In the genomic region with DNA sequence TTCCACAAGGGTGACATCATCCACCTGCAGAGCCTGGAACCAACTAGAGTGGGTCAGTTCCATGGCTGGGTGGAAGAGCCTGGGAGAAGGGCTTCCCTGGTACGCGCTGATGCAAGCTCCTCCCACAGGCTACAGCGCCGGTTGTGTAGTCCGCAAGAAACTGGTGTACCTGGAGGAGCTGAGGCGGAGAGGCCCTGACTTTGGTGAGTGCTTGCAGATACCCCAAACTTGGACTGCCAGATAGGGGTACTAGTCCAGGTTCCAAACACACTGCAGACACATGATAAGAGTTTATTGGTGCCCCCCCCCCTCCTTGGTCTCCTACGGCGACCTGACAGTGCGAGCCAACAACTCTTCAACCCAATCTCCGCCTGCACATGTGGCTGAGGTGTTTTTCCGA, we compare ENCODE assay signal across 8 mouse cellular contexts. TPM values are rescaled to one million over a fixed set of nuclear protein-coding genes. Genes with fewer than 3 reads are reported as not detected.
DNase-seq lines count a peak whose midpoint lies in the region; ATAC-seq and TF ChIP-seq lines count a peak whose summit lies in the region.

No protein-coding gene starts in this region.

- H3K9me3 ChIP-seq in MEL (replicated peaks; ENCODE audit: insufficient read depth, low read length), result no peaks in the 10 kb centered on the region
- no peaks in the 10 kb centered on the region for H3K9me3 ChIP-seq in hindbrain, embryonic 11.5 days (ENCODE audit: control insufficient read depth, low read length)
- H3K9me3 ChIP-seq in lung, postnatal 0 days (ENCODE audit: low read length), result no peaks in the 10 kb centered on the region
- no peaks in the 10 kb centered on the region for H3K9me3 ChIP-seq in stomach, embryonic 15.5 days

- H3K4me1 ChIP-seq in MEL (ENCODE audit: control insufficient read depth in 1 of 2, insufficient read depth in 2 of 2, low read length in 2 of 2), result peaks cover 0 to 14% of the 10 kb centered on the region in 2 experiments; a peak in 2 of 4 replicates
- H3K4me1 ChIP-seq in hindbrain, embryonic 11.5 days (replicated peaks; ENCODE audit: control insufficient read depth, insufficient read depth, low read length), result 0 out of 2 replicates have a peak, but pooled peaks cover 3% of the 10 kb centered on the region
- no peaks in the 10 kb centered on the region for H3K4me1 ChIP-seq in lung, postnatal 0 days (ENCODE audit: insufficient read depth, low read depth, low read length)
- peaks cover 10% of the 10 kb centered on the region for H3K4me1 ChIP-seq in stomach, embryonic 15.5 days
- peaks cover 9% of the 10 kb centered on the region; the same call in 1 of the 2 replicates for H3K4me1 ChIP-seq in cerebellum, adult 2 months (ENCODE audit: control insufficient read depth, insufficient read depth, low read length)

- no peak overlapping the region for H3K27ac ChIP-seq in MEL (ENCODE audit: control insufficient read depth, low read depth, low read length)
- no peak overlapping the region for H3K27ac ChIP-seq in hindbrain, embryonic 11.5 days (ENCODE audit: low read depth, low read length)
- H3K27ac ChIP-seq in lung, postnatal 0 days (ENCODE audit: low read length), result no peak overlapping the region
- H3K27ac ChIP-seq in stomach, embryonic 15.5 days, result no peak overlapping the region
- no peak overlapping the region for H3K27ac ChIP-seq in cerebellum, adult 2 months (ENCODE audit: insufficient read depth, low read length)

- peaks cover 3 to 15% of the 10 kb centered on the region in 2 experiments; a peak in 3 of 4 replicates for H3K27me3 ChIP-seq in MEL (ENCODE audit: control insufficient read depth in 1 of 2, insufficient read depth in 2 of 2, low read length in 2 of 2)
- peaks cover 20% of the 10 kb centered on the region for H3K27me3 ChIP-seq in hindbrain, embryonic 11.5 days (ENCODE audit: control insufficient read depth, insufficient read depth, low read length)
- H3K27me3 ChIP-seq in lung, postnatal 0 days (replicated peaks; ENCODE audit: insufficient read depth, low read length), result 0 out of 2 replicates have a peak, but pooled peaks cover 8% of the 10 kb centered on the region
- no peaks in the 10 kb centered on the region for H3K27me3 ChIP-seq in stomach, embryonic 15.5 days (replicated peaks)
- H3K27me3 ChIP-seq in cerebellum, adult 2 months (ENCODE audit: control insufficient read depth, insufficient read depth, low read length), result no peaks in the 10 kb centered on the region

- H3K4me2 ChIP-seq in hindbrain, embryonic 11.5 days (replicated peaks; ENCODE audit: low read depth, low read length), result peak overlapping the region; percentile 63
- peak overlapping the region; percentile 57 for H3K4me2 ChIP-seq in lung, postnatal 0 days (replicated peaks; ENCODE audit: low read depth, low read length)
- H3K4me2 ChIP-seq in stomach, embryonic 15.5 days, result peak overlapping the region; percentile 77

- no peak for TF ChIP-seq CTCF in MEL (IDR thresholded peaks at IDR 0.05 in 2 of 3, conservative IDR thresholded peaks at IDR 0.05 in 1 of 3; ENCODE audit: control insufficient read depth in 1 of 3, insufficient read depth in 1 of 3, low read depth in 2 of 3, low read length in 3 of 3, poor library complexity in 1 of 3, severe bottlenecking in 1 of 3)
- TF ChIP-seq CTCF in lung, postnatal 0 days (IDR thresholded peaks at IDR 0.05), result no peak
- TF ChIP-seq CTCF in cerebellum, adult 2 months (IDR thresholded peaks at IDR 0.05; ENCODE audit: borderline replicate concordance, insufficient read depth, low read depth, low read length), result no peak

- no peak for TF ChIP-seq RAD21 in MEL (IDR thresholded peaks at IDR 0.05; ENCODE audit: low read depth, low read length)

- H3K79me2 ChIP-seq in MEL (ENCODE audit: control insufficient read depth, insufficient read depth, low read length, poor library complexity), result no peaks in the 10 kb centered on the region

- peak; percentile 66 for DNase-seq in MEL (ENCODE audit: low read depth, low spot score)
- peak; percentile 17 for DNase-seq in c-Kit-positive CD71-negative TER-119-negative erythroid progenitor cells, embryonic 14.5 days (ENCODE audit: low read depth)
- DNase-seq in hindbrain, embryonic 11.5 days (ENCODE audit: low spot score), result peak; percentile 30
- DNase-seq in lung, postnatal 0 days (ENCODE audit: low spot score), result peak; percentile 34
- DNase-seq in right cerebral cortex, postnatal 25 days, result no peak
- DNase-seq in thymus, postnatal 4 days, result no peak
- DNase-seq in cerebellum, adult 2 months, result no peak

- no peak for ATAC-seq in hindbrain, embryonic 11.5 days (ENCODE audit: low FRiP score)
- no peak; the same call in 1 of the 2 replicates for ATAC-seq in lung, postnatal 0 days
- ATAC-seq in stomach, embryonic 15.5 days (ENCODE audit: insufficient read depth, low FRiP score, low read depth), result peak; percentile 64

- peak overlapping the region; percentile 15 to 48 for H3K4me3 ChIP-seq in MEL (ENCODE audit: control insufficient read depth in 1 of 2, insufficient read depth in 1 of 2, low read depth in 2 of 2, low read length in 2 of 2)
- peak overlapping the region; percentile 23; the same call in 1 of the 2 replicates for H3K4me3 ChIP-seq in hindbrain, embryonic 11.5 days (ENCODE audit: low read depth, low read length)
- peak overlapping the region; percentile 28 for H3K4me3 ChIP-seq in lung, postnatal 0 days (ENCODE audit: low read depth, low read length)
- H3K4me3 ChIP-seq in stomach, embryonic 15.5 days (replicated peaks), result peak overlapping the region; percentile 35
- H3K4me3 ChIP-seq in cerebellum, adult 2 months (replicated peaks; ENCODE audit: insufficient read depth, low read depth, low read length), result no peak overlapping the region

- peak overlapping the region; percentile 12; the same call in 1 of the 2 replicates for H3K9ac ChIP-seq in MEL (ENCODE audit: control insufficient read depth, low read depth, low read length, poor library complexity, severe bottlenecking)
- H3K9ac ChIP-seq in hindbrain, embryonic 11.5 days (ENCODE audit: low read depth, low read length), result no peak overlapping the region
- H3K9ac ChIP-seq in lung, postnatal 0 days (replicated peaks; ENCODE audit: low read depth), result no peak overlapping the region
- H3K9ac ChIP-seq in stomach, embryonic 15.5 days, result no peak overlapping the region

- 0 out of 4 replicates have a peak, but pooled peaks cover 0 to 3% of the 10 kb centered on the region in 2 experiments for H3K36me3 ChIP-seq in MEL (ENCODE audit: control insufficient read depth in 1 of 2, insufficient read depth in 2 of 2, low read length in 2 of 2)
- H3K36me3 ChIP-seq in hindbrain, embryonic 11.5 days (ENCODE audit: control insufficient read depth, insufficient read depth, low read length), result no peaks in the 10 kb centered on the region
- no peaks in the 10 kb centered on the region for H3K36me3 ChIP-seq in lung, postnatal 0 days (ENCODE audit: insufficient read depth, low read length)
- no peaks in the 10 kb centered on the region for H3K36me3 ChIP-seq in stomach, embryonic 15.5 days

- WGBS in hindbrain, embryonic 11.5 days, result 5% methylated on average over 11 of the region's 11 CpGs
- WGBS in lung, postnatal 0 days, result 5% methylated on average over 11 of the region's 11 CpGs
- 4% methylated on average over 11 of the region's 11 CpGs for WGBS in stomach, embryonic 15.5 days
- 29% methylated on average over 11 of the region's 11 CpGs for WGBS in cerebellum, adult 2 months

- TF ChIP-seq POLR2A in MEL (IDR thresholded peaks at IDR 0.05; ENCODE audit: control insufficient read depth in 1 of 2, insufficient read depth in 1 of 2, low read depth in 1 of 2, low read length in 2 of 2, poor library complexity in 1 of 2), result no peak
- no peak for TF ChIP-seq POLR2A in cerebellum, adult 2 months (IDR thresholded peaks at IDR 0.05; ENCODE audit: borderline replicate concordance, insufficient read depth, low read length)

- TF ChIP-seq EP300 in MEL (IDR thresholded peaks at IDR 0.05; ENCODE audit: low read depth in 1 of 2, low read length in 2 of 2), result peak in 1 of 2 experiments; percentile 69; a peak in 2 of 4 replicates
- TF ChIP-seq EP300 in lung, postnatal 0 days (IDR thresholded peaks at IDR 0.05), result no peak

TF ChIP-seq in MEL, 35 proteins besides CTCF, POLR2A, EP300 and RAD21 (continues in another document):
- TF ChIP-seq MAZ (IDR thresholded peaks at IDR 0.05; ENCODE audit: low read depth, low read length), result no peak; the same call in 1 of the 2 replicates
- no peak for TF ChIP-seq MYB (IDR thresholded peaks at IDR 0.05; ENCODE audit: low read depth, low read length)
- TF ChIP-seq ZC3H11A (IDR thresholded peaks at IDR 0.05; ENCODE audit: low read depth, low read length), result no peak
- peak; percentile 73 for TF ChIP-seq TCF12 (IDR thresholded peaks at IDR 0.05; ENCODE audit: low read depth, low read length)
- no peak for TF ChIP-seq ZMIZ1 (IDR thresholded peaks at IDR 0.05; ENCODE audit: low read depth, low read length)
- no peak for TF ChIP-seq ELF1 (IDR thresholded peaks at IDR 0.05; ENCODE audit: low read depth, low read length)

RNA-seq across cellular contexts. Expression of gene Alkbh5, which starts 27.2 kb away (rescaled TPM):
- 39.4 and 49.5 TPM in 2 replicates for total RNA-seq in MEL (2012; rRNA removed)
- polyA plus RNA-seq in MEL (2012; ENCODE audit: insufficient read depth in 1 of 2, insufficient read length in 2 of 2, low read depth in 1 of 2, low replicate concordance in 2 of 2, missing spikeins in 1 of 2), result 10 to 100 TPM in 1 of 2 experiments, not detected in 1; 49.1 TPM
- polyA plus RNA-seq in hindbrain, embryonic 11.5 days (2014; fragmentation: Nextera tagmentation; extraction: Ambion mirVana), result 31.1 and 33.2 TPM in 2 replicates
- 36.5 and 40.5 TPM in 2 replicates for polyA plus RNA-seq in lung, postnatal 0 days (2015; fragmentation: Nextera tagmentation; extraction: Ambion mirVana)
- polyA plus RNA-seq in stomach, embryonic 15.5 days (2015; fragmentation: Nextera tagmentation; extraction: Ambion mirVana), result 40.9 and 41.2 TPM in 2 replicates
- 25.2 and 27.3 TPM in 2 replicates for polyA plus RNA-seq in cerebellum, adult 2 months (2012; rRNA removed)

RNA-seq across cellular contexts. Expression of gene Myo15, which starts 39.8 kb away (rescaled TPM):
- 0.03 and 0.04 TPM in 2 replicates for total RNA-seq in MEL (2012; rRNA removed)
- under 1 TPM in 1 of 2 experiments, not detected in 1; 0.07 TPM for polyA plus RNA-seq in MEL (2012; ENCODE audit: insufficient read depth in 1 of 2, insufficient read length in 2 of 2, low read depth in 1 of 2, low replicate concordance in 2 of 2, missing spikeins in 1 of 2)
- 0.07 and 0.15 TPM in 2 replicates for polyA plus RNA-seq in hindbrain, embryonic 11.5 days (2014; fragmentation: Nextera tagmentation; extraction: Ambion mirVana)
- 0.12 and 0.21 TPM in 2 replicates for polyA plus RNA-seq in lung, postnatal 0 days (2015; fragmentation: Nextera tagmentation; extraction: Ambion mirVana)
- 0.08 and 0.12 TPM in 2 replicates for polyA plus RNA-seq in stomach, embryonic 15.5 days (2015; fragmentation: Nextera tagmentation; extraction: Ambion mirVana)
- 3.1 and 4.6 TPM in 2 replicates for polyA plus RNA-seq in cerebellum, adult 2 months (2012; rRNA removed)

RNA-seq across cellular contexts. Expression of gene Drg2, which starts 54.6 kb away (rescaled TPM):
- 133 and 140 TPM in 2 replicates for total RNA-seq in MEL (2012; rRNA removed)
- polyA plus RNA-seq in MEL (2012; ENCODE audit: insufficient read depth in 1 of 2, insufficient read length in 2 of 2, low read depth in 1 of 2, low replicate concordance in 2 of 2, missing spikeins in 1 of 2), result 100 to 1,000 TPM; 121 to 214 TPM
- 113 and 118 TPM in 2 replicates for polyA plus RNA-seq in hindbrain, embryonic 11.5 days (2014; fragmentation: Nextera tagmentation; extraction: Ambion mirVana)
- 48.6 and 49.1 TPM in 2 replicates for polyA plus RNA-seq in lung, postnatal 0 days (2015; fragmentation: Nextera tagmentation; extraction: Ambion mirVana)
- polyA plus RNA-seq in stomach, embryonic 15.5 days (2015; fragmentation: Nextera tagmentation; extraction: Ambion mirVana), result 93.5 and 95.1 TPM in 2 replicates
- 101 and 110 TPM in 2 replicates for polyA plus RNA-seq in cerebellum, adult 2 months (2012; rRNA removed)

Comparison
In these comparisons a context has a peak if more than half of its experiments do, and no peak if none do; other contexts are left out.
1. DNase-seq: peak in MEL (single experiment), c-Kit-positive CD71-negative TER-119-negative erythroid progenitor cells, embryonic 14.5 days (single experiment), hindbrain, embryonic 11.5 days (single experiment) and lung, postnatal 0 days (single experiment); none in right cerebral cortex, postnatal 25 days (single experiment), thymus, postnatal 4 days (single experiment) and cerebellum, adult 2 months (0 of 2).
2. Peak in every context shown above with its lines, with median percentiles within 50 percentile points of each other: H3K4me2 ChIP-seq.